Mouse (Mus musculus) c-Kit-negative CD71-positive TER-119-positive erythroid progenitor cells, embryonic 14.5 days (primary cell): ENCODE data around the gene Tubd1.
"Not testable (repeated sequence)": the region's sequence is repeated elsewhere in the genome, so short reads cannot be mapped to it uniquely, and the experiment has no call there.

Source experiments
- DNase-seq: peaks from one replicate; pipeline ENCODE4 v3.0.0-alpha.2; 2013; ENCODE audit warnings: low read depth, low spot score

Tubd1 gene

GRCm38 (mm10) chr11:86544639-86545299 is at the start of gene Tubd1, which contains the start of gene Rps6kb1:
Gene Tubd1, plus strand, starts transcription at chr11:86544991.
Gene Rps6kb1, minus strand, starts transcription at chr11:86544805.
- peak; percentile 99 for DNase-seq

GRCm38 (mm10) chr11:86497356-86497755 is 47.4 kb upstream of the Tubd1 start:
- DNase-seq, result no peak

- DNase-seq, result no peak
These were observed 46.9 kb upstream of the Tubd1 start for GRCm38 (mm10) chr11:86497908-86498307.

GRCm38 (mm10) chr11:86500795-86501194 is 44.0 kb upstream of the Tubd1 start:
- DNase-seq, result no peak

GRCm38 (mm10) chr11:86503121-86503520 is 41.7 kb upstream of the Tubd1 start:
- DNase-seq, result no peak

- DNase-seq, result no peak
These were observed 37.5 kb upstream of the Tubd1 start for GRCm38 (mm10) chr11:86507334-86507733.

- DNase-seq, result no peak
These were observed 36.8 kb upstream of the Tubd1 start for GRCm38 (mm10) chr11:86507991-86508390.

- no peak for DNase-seq
These were observed 28.2 kb upstream of the Tubd1 start for GRCm38 (mm10) chr11:86516620-86517019.

- no peak for DNase-seq
These were observed 27.6 kb upstream of the Tubd1 start for GRCm38 (mm10) chr11:86517229-86517628.

GRCm38 (mm10) chr11:86519751-86520150 is 25.0 kb upstream of the Tubd1 start:
- no peak for DNase-seq

GRCm38 (mm10) chr11:86527528-86527927 is 17.3 kb upstream of the Tubd1 start:
- no peak for DNase-seq

GRCm38 (mm10) chr11:86532834-86533233 is 12.0 kb upstream of the Tubd1 start:
- no peak for DNase-seq

GRCm38 (mm10) chr11:86533302-86533701 is 11.5 kb upstream of the Tubd1 start:
- DNase-seq, result not testable (repeated sequence)

- no peak for DNase-seq
These were observed 10.4 kb upstream of the Tubd1 start for GRCm38 (mm10) chr11:86534201-86534910.

GRCm38 (mm10) chr11:86538786-86539185 is 6.0 kb upstream of the Tubd1 start:
- no peak for DNase-seq

GRCm38 (mm10) chr11:86539716-86540475 is 4.9 kb upstream of the Tubd1 start:
- DNase-seq, result no peak

GRCm38 (mm10) chr11:86540476-86540845 is 4.3 kb upstream of the Tubd1 start:
- DNase-seq, result no peak

- no peak for DNase-seq
These were observed 1.9 kb upstream of the Tubd1 start for GRCm38 (mm10) chr11:86542851-86543250.

- peak; percentile 40 for DNase-seq
These were observed 692 bp upstream of the Tubd1 start for GRCm38 (mm10) chr11:86543960-86544638.

GRCm38 (mm10) chr11:86545556-86545955 is 765 bp downstream of the Tubd1 start:
- DNase-seq, result peak; percentile 37

GRCm38 (mm10) chr11:86547412-86547811 is 2.6 kb downstream of the Tubd1 start:
- DNase-seq, result no peak

GRCm38 (mm10) chr11:86553525-86553924 is 8.7 kb downstream of the Tubd1 start:
- no peak for DNase-seq
